Mouse (Mus musculus): Measurements from ENCODE around the gene Unc5b.
A peak's percentile ranks its signal among the peaks of the same experiment; 100 is the strongest.
"Not testable (repeated sequence)": the region's sequence is repeated elsewhere in the genome, so short reads cannot be mapped to it uniquely, and the experiment has no call there.

Unc5b gene

GRCm38 (mm10) chr10:60831379-60831778 is at the start of gene Unc5b:
Unc5b (minus strand) TSS chr10:60831581.
- DNase-seq = peak; percentile 58 to 67

- DNase-seq = no peak
These were observed 48.4 kb upstream of the Unc5b start for GRCm38 (mm10) chr10:60879817-60880216.

GRCm38 (mm10) chr10:60877075-60877474 is 45.7 kb upstream of the Unc5b start:
- DNase-seq = no peak

GRCm38 (mm10) chr10:60875011-60875410 is 43.6 kb upstream of the Unc5b start:
- DNase-seq = no peak

- DNase-seq = no peak
These were observed 31.9 kb upstream of the Unc5b start for GRCm38 (mm10) chr10:60863318-60863717.

GRCm38 (mm10) chr10:60862477-60863293 is 31.3 kb upstream of the Unc5b start:
- DNase-seq = no peak

- DNase-seq = not testable (repeated sequence)
These were observed 13.9 kb upstream of the Unc5b start for GRCm38 (mm10) chr10:60845271-60845670.

GRCm38 (mm10) chr10:60838816-60839215 is 7.4 kb upstream of the Unc5b start:
- no peak for DNase-seq

GRCm38 (mm10) chr10:60834949-60835348 is 3.6 kb upstream of the Unc5b start:
- DNase-seq = peak in 1 of 2 experiments; percentile 74

GRCm38 (mm10) chr10:60832664-60833173 is 1.3 kb upstream of the Unc5b start:
- no peak for DNase-seq

GRCm38 (mm10) chr10:60830556-60831350 is 628 bp downstream of the Unc5b start:
- DNase-seq = no peak

GRCm38 (mm10) chr10:60830000-60830399 is 1.4 kb downstream of the Unc5b start:
- DNase-seq = no peak

- DNase-seq = no peak
These were observed 2.3 kb downstream of the Unc5b start for GRCm38 (mm10) chr10:60829071-60829470.

GRCm38 (mm10) chr10:60827901-60828670 is 3.3 kb downstream of the Unc5b start:
- DNase-seq = no peak

GRCm38 (mm10) chr10:60827266-60827665 is 4.1 kb downstream of the Unc5b start:
- DNase-seq = no peak

- DNase-seq = no peak
These were observed 4.7 kb downstream of the Unc5b start for GRCm38 (mm10) chr10:60826461-60827237.

- no peak for DNase-seq
These were observed 5.4 kb downstream of the Unc5b start for GRCm38 (mm10) chr10:60825955-60826354.

GRCm38 (mm10) chr10:60823744-60824143 is 7.6 kb downstream of the Unc5b start:
- no peak for DNase-seq

GRCm38 (mm10) chr10:60822641-60823425 is 8.5 kb downstream of the Unc5b start:
- DNase-seq = no peak

- no peak for DNase-seq
These were observed 9.5 kb downstream of the Unc5b start for GRCm38 (mm10) chr10:60821736-60822358.

GRCm38 (mm10) chr10:60821311-60821710 is 10.1 kb downstream of the Unc5b start:
- no peak for DNase-seq

All from spleen, adult 18-20 months (tissue).